Mouse (Mus musculus) ES-E14 (cell line): Measurements from ENCODE around the gene Tial1. TPM values are rescaled to one million over a fixed set of nuclear protein-coding genes. Genes with fewer than 3 reads are reported as not detected.

Experiments
- DNase-seq: peaks from one replicate; pipeline ENCODE4 v3.0.0-alpha.2; 2013; ENCODE audit warnings: low read depth, low spot score
- H3K27ac ChIP-seq: 2 replicates; pipeline ENCODE4 v1.5.1; 2012; ENCODE audit warnings: low read depth, mild to moderate bottlenecking, low read length, moderate library complexity, mixed read lengths; ENCODE audit not compliant: poor library complexity, insufficient read depth, severe bottlenecking
- H3K36me3 ChIP-seq: 2 replicates; pipeline ENCODE4 v1.6.1; 2012; ENCODE audit warnings: mild to moderate bottlenecking, low read length, moderate library complexity, mixed read lengths; ENCODE audit not compliant: control insufficient read depth, poor library complexity, insufficient read depth, severe bottlenecking
- H3K4me1 ChIP-seq, 2 experiments: fragments of 150-350 bp in 1 of 2; sonication (generic) in 1 of 2; 2 replicates each; pipeline ENCODE4 v1.6.1; 2012; ENCODE audit warnings: low read length in 2 of 2, mild to moderate bottlenecking in 1 of 2, mixed read lengths in 1 of 2; ENCODE audit not compliant: control insufficient read depth in 2 of 2, insufficient read depth in 2 of 2, poor library complexity in 1 of 2
- H3K4me3 ChIP-seq, 2 experiments: fragments of 150-350 bp in 1 of 2; sonication (generic) in 1 of 2; 2 replicates each; pipeline ENCODE4 v1.5.1; 2012; ENCODE audit warnings: low read length in 2 of 2, low read depth in 1 of 2, mild to moderate bottlenecking in 1 of 2, mixed read lengths in 1 of 2; ENCODE audit not compliant: insufficient read depth in 1 of 2, poor library complexity in 1 of 2, severe bottlenecking in 1 of 2
- H3K9ac ChIP-seq: 2 replicates; pipeline ENCODE4 v1.6.1; 2012; ENCODE audit warnings: low read depth, mild to moderate bottlenecking, low read length, mixed read lengths; ENCODE audit not compliant: poor library complexity, insufficient read depth, severe bottlenecking
- H3K9me3 ChIP-seq: fragments of 150-350 bp; sonication (generic); 2 replicates; pipeline ENCODE4 v1.6.1; 2012; ENCODE audit warnings: low read depth, mild to moderate bottlenecking, low read length; ENCODE audit not compliant: control insufficient read depth, insufficient read depth
- CHD2 ChIP-seq: IDR thresholded peaks from 2 replicates; pipeline ENCODE4 v1.6.1; 2014; ENCODE audit warnings: mild to moderate bottlenecking, low read depth, low read length, inconsistent platforms
- HCFC1 ChIP-seq: IDR thresholded peaks from 2 replicates; pipeline ENCODE4 v1.6.1; 2012; ENCODE audit warnings: low read length, inconsistent platforms, borderline replicate concordance; ENCODE audit not compliant: insufficient read depth
- MAFK ChIP-seq: IDR thresholded peaks from 2 replicates; pipeline ENCODE4 v1.6.1; 2014; ENCODE audit warnings: mild to moderate bottlenecking, low read depth, low read length, inconsistent platforms; ENCODE audit not compliant: insufficient read depth
- ZC3H11A ChIP-seq: IDR thresholded peaks from 2 replicates; pipeline ENCODE4 v1.6.1; 2012; ENCODE audit warnings: low read depth, mild to moderate bottlenecking, inconsistent platforms, low read length, borderline replicate concordance
- ZNF384 ChIP-seq: IDR thresholded peaks from 2 replicates; pipeline ENCODE4 v1.6.1; 2012; ENCODE audit warnings: low read depth, low read length, inconsistent platforms
- in situ Hi-C, 2 experiments: fragments of 600-800 bp; cut with MboI; formaldehyde crosslinking; loops; one replicate each; pipeline ENCODE4 v1.15.1; 2025; ENCODE audit warnings: low sequenced_read_pairs in 2 of 2, inconsistent platforms in 1 of 2; ENCODE audit not compliant: unreplicated experiment in 2 of 2
- total RNA-seq: library from RNA; depleted of rRNA; stranded (reverse); fragments of 300-350 nt; gene quantifications from 2 replicates; pipeline ENCODE4 v1.2.3, GENCODE M21; 2012

The Tial1 gene
- total RNA-seq, 1 experiment = 73.7 TPM

GRCm38 (mm10) chr7:128488986-128489385, 27.5 kb upstream of the Tial1 start:
- Histone ChIP-seq H3K4me1 (no peaks in the 10 kb centered on the region), H3K9me3 (0 out of 2 replicates have a peak, but pooled peaks cover 3% of the 10 kb centered on the region), H3K4me3 (no peak overlapping the region), H3K27ac (no peak overlapping the region; the same call in 1 of the 2 replicates), H3K9ac (no peak overlapping the region), H3K36me3 (no peaks in the 10 kb centered on the region)
- in situ Hi-C loops = no loop called here
- DNase-seq = no peak
- TF ChIP-seq CHD2 = no peak
- TF ChIP-seq ZC3H11A = no peak
- no peak for TF ChIP-seq MAFK
- no peak for TF ChIP-seq ZNF384
- no peak for TF ChIP-seq HCFC1

- no peak overlapping the region for H3K27ac ChIP-seq
- TF ChIP-seq ZC3H11A (0 out of 2 replicates have a peak, but pooled peaks have one; percentile 60), ZNF384 (no peak), MAFK (no peak), CHD2 (no peak), HCFC1 (no peak)
- in situ Hi-C loops = loop anchor here in 1 of 2 experiments (10.0 kb wide), 1 partner anchor 210 kb away; no protein-coding TSS in a partner anchor
- H3K36me3 ChIP-seq = no peaks in the 10 kb centered on the region
- peak overlapping the region in 1 of 2 experiments; percentile 7; a peak in 1 of 4 replicates for H3K4me3 ChIP-seq
- 0 out of 4 replicates have a peak, but pooled peaks cover 0 to 1% of the 10 kb centered on the region in 2 experiments for H3K4me1 ChIP-seq
- DNase-seq = peak; percentile 61
- H3K9ac ChIP-seq = no peak overlapping the region
- H3K9me3 ChIP-seq = no peaks in the 10 kb centered on the region
Observed at GRCm38 (mm10) chr7:128474322-128474721, 12.8 kb upstream of the Tial1 start.

GRCm38 (mm10) chr7:128462406-128462805, 889 bp upstream of the Tial1 start:
- in situ Hi-C loops = no loop called here

GRCm38 (mm10) chr7:128460865-128461228, 670 bp downstream of the Tial1 start:
- H3K4me1 ChIP-seq = peaks cover 0 to 2% of the 10 kb centered on the region in 2 experiments; a peak in 1 of 4 replicates
- no peaks in the 10 kb centered on the region for H3K36me3 ChIP-seq
- H3K9me3 ChIP-seq = no peaks in the 10 kb centered on the region
- in situ Hi-C loops = no loop called here
- peak overlapping the region; percentile 97 for H3K9ac ChIP-seq
- TF ChIP-seq ZC3H11A (no peak), MAFK (no peak), ZNF384 (no peak), HCFC1 (no peak), CHD2 (no peak)
- H3K27ac ChIP-seq = peak overlapping the region; percentile 89
- peak; percentile 28 for DNase-seq
- peak overlapping the region; percentile 85 to 98 for H3K4me3 ChIP-seq

More at GRCm38 (mm10) chr7:128462406-128462805, 889 bp upstream of the Tial1 start:
- Histone ChIP-seq H3K4me1 (peaks cover 0 to 2% of the 10 kb centered on the region in 2 experiments; a peak in 1 of 4 replicates), H3K4me3 (peak overlapping the region; percentile 67 to 74), H3K27ac (no peak overlapping the region; the same call in 1 of the 2 replicates), H3K36me3 (no peaks in the 10 kb centered on the region), H3K9ac (peak overlapping the region; percentile 93; the same call in 1 of the 2 replicates), H3K9me3 (no peaks in the 10 kb centered on the region)
- TF ChIP-seq ZC3H11A (no peak), HCFC1 (no peak), CHD2 (no peak), ZNF384 (no peak), MAFK (no peak)
- DNase-seq = peak; percentile 48
